Mouse (Mus musculus) C2C12 (cell line): ENCODE results near the gene Pex5.

ENCODE experiments used
- CEBPB ChIP-seq: IDR thresholded peaks from one replicate; pipeline ENCODE4 v1.6.1; 2011; ENCODE audit warnings: low read depth, mild to moderate bottlenecking, control low read depth, moderate library complexity
- CTCF ChIP-seq: IDR thresholded peaks from one replicate; pipeline ENCODE4 v1.5.1; 2011; ENCODE audit not compliant: control insufficient read depth, insufficient read depth, insufficient read length
- FOSL1 ChIP-seq: IDR thresholded peaks from one replicate; pipeline ENCODE4 v1.8.0; 2011; ENCODE audit warnings: mild to moderate bottlenecking, low read length; ENCODE audit not compliant: poor library complexity, insufficient read depth, severe bottlenecking
- MAX ChIP-seq: IDR thresholded peaks from one replicate; pipeline ENCODE4 v1.6.1; 2011; ENCODE audit warnings: mild to moderate bottlenecking, control low read depth
- MYOD1 ChIP-seq: IDR thresholded peaks from one replicate; pipeline ENCODE4 v1.6.1; 2011; ENCODE audit warnings: low read depth; ENCODE audit not compliant: control insufficient read depth, insufficient read length
- MYOG ChIP-seq: IDR thresholded peaks from one replicate; pipeline ENCODE4 v1.6.1; 2011; ENCODE audit not compliant: control insufficient read depth, insufficient read length; ENCODE audit errors: extremely low read depth
- USF1 ChIP-seq: IDR thresholded peaks from one replicate; pipeline ENCODE4 v1.6.1; 2011; ENCODE audit warnings: low read depth, mild to moderate bottlenecking, control low read depth, moderate library complexity

- TF ChIP-seq CTCF, result no peak
- no peak for TF ChIP-seq CEBPB
- TF ChIP-seq MYOG, result no peak
- no peak for TF ChIP-seq MYOD1
- TF ChIP-seq MAX, result no peak
- TF ChIP-seq USF1, result no peak
- TF ChIP-seq FOSL1, result no peak
Measured at GRCm38 (mm10) chr6:124413770-124414149, 1.1 kb downstream of the Pex5 start.
